Mouse (Mus musculus): ENCODE measurements at regions not wholly inside any gene's neighbourhood (a gene's known extent, or its start where the extent isn't known, plus 50 kb on each side); places are given as distances from the start of the nearest gene placed in this dataset.

GRCm38 (mm10) chr11:63482593-63482992 lies 353.8 kb downstream of the Pmp22 start:
- TF ChIP-seq CHD2 (IDR thresholded peaks at IDR 0.05; ENCODE audit: low read depth, low read length) (no peak), MAFK (IDR thresholded peaks at IDR 0.05; ENCODE audit: insufficient read depth, low read depth, low read length) (no peak), ZC3H11A (IDR thresholded peaks at IDR 0.05; ENCODE audit: borderline replicate concordance, low read depth, low read length) (no peak)

All from ES-E14 (cell line).